ENCODE assay signal across 11 mouse cellular contexts in the genomic region with DNA sequence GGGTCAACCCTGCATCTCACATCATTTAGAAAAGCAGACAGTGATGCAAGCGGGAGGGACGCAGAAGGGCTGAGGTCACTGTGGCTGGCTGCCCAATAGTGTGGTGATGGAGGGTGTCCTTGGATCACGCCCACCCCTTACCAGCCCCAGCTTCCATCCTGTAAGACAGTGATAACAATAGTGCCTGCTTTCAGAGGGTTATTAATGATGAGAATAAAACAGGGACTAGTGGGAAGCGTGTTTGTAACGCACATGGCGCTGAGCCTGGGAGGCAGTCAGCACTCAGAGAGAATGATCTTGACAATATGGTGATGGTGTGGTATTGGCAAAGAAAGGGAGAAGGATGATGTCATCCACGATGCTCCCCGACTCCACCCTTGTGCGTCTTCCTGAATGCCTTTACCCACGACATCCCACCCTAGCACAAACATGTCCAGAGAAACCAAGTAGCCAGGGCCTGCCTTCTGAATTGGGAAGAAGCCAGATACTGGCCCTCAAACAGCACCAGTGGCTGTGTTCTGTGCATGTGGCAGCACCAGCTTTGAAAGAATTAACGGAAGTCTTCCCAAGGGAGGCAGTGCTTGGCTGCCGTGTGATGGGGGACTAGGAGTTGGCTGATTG. TPM values are rescaled to one million over a fixed set of nuclear protein-coding genes. Genes with fewer than 3 reads are reported as not detected.
DNase-seq lines count a peak whose midpoint lies in the region; ATAC-seq and TF ChIP-seq lines count a peak whose summit lies in the region.
"Had no signal": no experiment of that assay in that cellular context is flagged by ENCODE, and none has a peak within 500 bp of the region (broad histone marks: within the 10 kb centered on the region; RNA-seq: fewer than 3 reads in every experiment).

No protein-coding gene starts in this region.

- H3K27me3 ChIP-seq in lung, postnatal 0 days (replicated peaks; ENCODE audit: insufficient read depth, low read length): no peaks in the 10 kb centered on the region
- H3K27me3 ChIP-seq in liver, embryonic 11.5 days (replicated peaks; ENCODE audit: control insufficient read depth, insufficient read depth, low read length): no peaks in the 10 kb centered on the region

- TF ChIP-seq CTCF in lung, postnatal 0 days (IDR thresholded peaks at IDR 0.05): no peak

- H3K4me2 ChIP-seq in lung, postnatal 0 days (replicated peaks; ENCODE audit: low read depth, low read length): no peak overlapping the region
- no peak overlapping the region for H3K4me2 ChIP-seq in liver, embryonic 11.5 days

- DNase-seq in adrenal gland, adult (ENCODE audit: inconsistent age in 2 of 2, low spot score in 1 of 2): peak; percentile 63 to 64
- DNase-seq in adrenal gland, postnatal 4 days (ENCODE audit: low spot score in 2 of 2): no peak
- DNase-seq in lung, postnatal 0 days (ENCODE audit: low spot score): peak; percentile 71
- no peak for DNase-seq in lung, adult 18-20 months
- peak; percentile 64 for DNase-seq in gastrocnemius, postnatal 14 days
- DNase-seq in layer of hippocampus, postnatal 10 days (ENCODE audit: low spot score in 2 of 2): peak; percentile 34 to 45
- no peak for DNase-seq in liver
- DNase-seq in liver, embryonic 11.5 days (ENCODE audit: low spot score): no peak
- DNase-seq: cerebellum, adult 11 months had no signal

- H3K4me3 ChIP-seq in lung, postnatal 0 days (ENCODE audit: low read depth, low read length): no peak overlapping the region
- no peak overlapping the region for H3K4me3 ChIP-seq in liver, embryonic 11.5 days (ENCODE audit: low read depth, low read length)

- peak; percentile 62 for ATAC-seq in lung, postnatal 0 days
- no peak for ATAC-seq in liver, embryonic 11.5 days (replicated peaks; ENCODE audit: low FRiP score)

- WGBS in lung, postnatal 0 days: 61% methylated on average over 12 of the region's 12 CpGs
- 77% methylated on average over 12 of the region's 12 CpGs for WGBS in liver, embryonic 11.5 days

- H3K27ac ChIP-seq in lung, postnatal 0 days (ENCODE audit: low read length): no peak overlapping the region
- H3K27ac ChIP-seq in liver, embryonic 11.5 days (ENCODE audit: low read depth, low read length): no peak overlapping the region

- intact Hi-C loops in gastrocnemius, postnatal 14 days (cut with DNase I; ENCODE audit: low total_unique reads): no loop called here

- no peak overlapping the region for H3K9ac ChIP-seq in lung, postnatal 0 days (replicated peaks; ENCODE audit: low read depth)
- no peak overlapping the region for H3K9ac ChIP-seq in liver, embryonic 11.5 days (ENCODE audit: low read depth, low read length)

- H3K36me3 ChIP-seq in lung, postnatal 0 days (ENCODE audit: insufficient read depth, low read length): no peaks in the 10 kb centered on the region
- H3K36me3 ChIP-seq in liver, embryonic 11.5 days (ENCODE audit: control insufficient read depth, insufficient read depth, low read length): no peaks in the 10 kb centered on the region

- peak; percentile 64 for TF ChIP-seq EP300 in lung, postnatal 0 days (IDR thresholded peaks at IDR 0.05)

- H3K9me3 ChIP-seq in lung, postnatal 0 days (ENCODE audit: low read length): no peaks in the 10 kb centered on the region
- no peaks in the 10 kb centered on the region for H3K9me3 ChIP-seq in liver, embryonic 11.5 days (ENCODE audit: control insufficient read depth, low read length)

- H3K4me1 ChIP-seq in lung, postnatal 0 days (ENCODE audit: insufficient read depth, low read depth, low read length): peaks cover 3% of the 10 kb centered on the region; the same call in 1 of the 2 replicates
- no peaks in the 10 kb centered on the region for H3K4me1 ChIP-seq in liver, embryonic 11.5 days (replicated peaks; ENCODE audit: control insufficient read depth, insufficient read depth, low read length)

RNA-seq across cellular contexts. Expression of gene Tsku, which starts 27.9 kb away (rescaled TPM):
- 10 to 100 TPM; 10.3 to 12.1 TPM for total RNA-seq in adrenal gland, postnatal 4 days (2021)
- polyA plus RNA-seq in lung, postnatal 0 days (2015; fragmentation: Nextera tagmentation; extraction: Ambion mirVana): 8.6 and 9.1 TPM in 2 replicates
- 1 to 10 TPM; 4.0 to 4.2 TPM for total RNA-seq in gastrocnemius, postnatal 14 days (2021)
- 1 to 10 TPM; 6.3 to 7.1 TPM for total RNA-seq in layer of hippocampus, postnatal 10 days (2021)
- polyA plus RNA-seq in liver, embryonic 11.5 days (2014; fragmentation: Nextera tagmentation; extraction: Ambion mirVana): 4.3 and 4.8 TPM in 2 replicates

RNA-seq across cellular contexts. Expression of gene Gucy2d, which starts 51.2 kb away (rescaled TPM):
- not detected for total RNA-seq in adrenal gland, postnatal 4 days (2021)
- not detected in 2 replicates for polyA plus RNA-seq in lung, postnatal 0 days (2015; fragmentation: Nextera tagmentation; extraction: Ambion mirVana)
- total RNA-seq in gastrocnemius, postnatal 14 days (2021): under 1 TPM in 1 of 2 experiments, not detected in 1; 0.18 TPM
- total RNA-seq in layer of hippocampus, postnatal 10 days (2021): not detected
- not detected in 2 replicates for polyA plus RNA-seq in liver, embryonic 11.5 days (2014; fragmentation: Nextera tagmentation; extraction: Ambion mirVana)
- polyA plus RNA-seq: kidney, adult 2 months; small intestine, adult 2 months had no signal

Comparison
In these comparisons a context has a peak if more than half of its experiments do, and no peak if none do; other contexts are left out.
1. DNase-seq: peak in adrenal gland, adult (2 of 2), lung, postnatal 0 days (single experiment), gastrocnemius, postnatal 14 days (single experiment) and layer of hippocampus, postnatal 10 days (2 of 2); none in adrenal gland, postnatal 4 days (0 of 2), lung, adult 18-20 months (0 of 2), liver (single experiment) and liver, embryonic 11.5 days (single experiment).